Comparison of ENCODE assay signal across 12 mouse cellular contexts in the genomic region with DNA sequence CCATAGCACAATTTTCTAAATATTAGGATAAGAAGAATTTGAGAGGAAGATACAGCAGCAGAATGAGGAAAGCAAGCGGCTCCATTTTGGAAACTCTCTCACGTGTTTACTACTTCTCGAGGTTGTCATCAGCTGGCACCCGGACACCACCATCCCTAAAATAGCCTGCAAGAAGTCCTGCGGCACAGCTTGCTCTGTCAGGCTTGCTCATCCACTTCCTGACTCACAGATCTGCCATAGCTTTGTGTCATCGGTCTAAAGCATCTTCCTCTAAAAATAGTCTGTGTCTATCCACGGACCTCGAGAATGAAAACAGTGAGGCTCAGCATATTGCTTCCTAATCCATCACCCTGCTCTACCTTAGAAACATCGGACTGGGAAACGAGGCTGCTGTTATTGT.
A peak's percentile ranks its signal among the peaks of the same experiment; 100 is the strongest.
DNase-seq lines count a peak whose midpoint lies in the region; ATAC-seq and TF ChIP-seq lines count a peak whose summit lies in the region.
"Had no signal": no experiment of that assay in that cellular context is flagged by ENCODE, and none has a peak within 500 bp of the region (broad histone marks: within the 10 kb centered on the region; RNA-seq: fewer than 3 reads in every experiment).

No protein-coding gene starts in this region.

- no peaks in the 10 kb centered on the region for H3K9me3 ChIP-seq in heart, embryonic 11.5 days (replicated peaks; ENCODE audit: control insufficient read depth, low read length)
- H3K9me3 ChIP-seq: kidney, embryonic 15.5 days; liver, embryonic 15.5 days had no signal

- H3K9ac ChIP-seq in heart, embryonic 11.5 days (ENCODE audit: low read depth, low read length) = no peak overlapping the region
- H3K9ac ChIP-seq: kidney, embryonic 15.5 days; liver, embryonic 15.5 days had no signal

- ATAC-seq in heart, embryonic 11.5 days (replicated peaks; ENCODE audit: insufficient number of reproducible peaks, low FRiP score, low TSS enrichment) = peak; percentile 74
- no peak for ATAC-seq in megakaryocyte-erythroid progenitor cell, adult 5-6 weeks (replicated peaks; ENCODE audit: low FRiP score, low TSS enrichment, poor library complexity, severe bottlenecking)

- no peak for TF ChIP-seq CTCF in kidney, adult 2 months (conservative IDR thresholded peaks at IDR 0.05; ENCODE audit: insufficient read depth, insufficient read length, low read depth, low read length)

- H3K27ac ChIP-seq in heart, embryonic 11.5 days (ENCODE audit: low read depth, low read length) = no peak overlapping the region
- no peak overlapping the region for H3K27ac ChIP-seq in kidney, adult 2 months (ENCODE audit: insufficient read depth, low read depth, low read length)
- H3K27ac ChIP-seq: kidney, embryonic 15.5 days; liver, embryonic 15.5 days had no signal

- peaks cover 9% of the 10 kb centered on the region; the same call in 1 of the 2 replicates for H3K4me1 ChIP-seq in heart, embryonic 11.5 days (ENCODE audit: control insufficient read depth, insufficient read depth, low read length)
- no peaks in the 10 kb centered on the region for H3K4me1 ChIP-seq in kidney, adult 2 months (ENCODE audit: control insufficient read depth, insufficient read depth, low read length)
- H3K4me1 ChIP-seq: kidney, embryonic 15.5 days had no signal

- H3K36me3 ChIP-seq in heart, embryonic 11.5 days (ENCODE audit: control insufficient read depth, insufficient read depth, low read length) = no peaks in the 10 kb centered on the region
- no peaks in the 10 kb centered on the region for H3K36me3 ChIP-seq in kidney, adult 2 months (ENCODE audit: control insufficient read depth, insufficient read depth, low read length)
- H3K36me3 ChIP-seq: kidney, embryonic 15.5 days; liver, embryonic 15.5 days had no signal

- peak; percentile 87 for DNase-seq in brain, adult 2 months (ENCODE audit: low read depth, low spot score)
- DNase-seq in cerebellum, adult 9-10 months = peak; percentile 20
- peak; percentile 4 to 62 for DNase-seq in left cerebral cortex, adult 8-10 months (ENCODE audit: low spot score in 2 of 2)
- no peak for DNase-seq in embryo, embryonic 11 days
- DNase-seq in kidney, adult 2 months = no peak
- no peak for DNase-seq in ovary, postnatal 14 days (ENCODE audit: low spot score)
- DNase-seq: adrenal gland, adult 2 months; gastrocnemius, postnatal 36 days had no signal

- no peaks in the 10 kb centered on the region for H3K27me3 ChIP-seq in heart, embryonic 11.5 days (ENCODE audit: control insufficient read depth, insufficient read depth, low read length)
- H3K27me3 ChIP-seq in kidney, adult 2 months (replicated peaks; ENCODE audit: control insufficient read depth, insufficient read depth, low read length) = no peaks in the 10 kb centered on the region
- H3K27me3 ChIP-seq: kidney, embryonic 15.5 days; liver, embryonic 15.5 days had no signal

- WGBS in heart, embryonic 11.5 days (ENCODE audit: insufficient replicate concordance) = 38% methylated on average over 10 of the region's 10 CpGs
- WGBS in kidney, adult 2 months = 69% methylated on average over 10 of the region's 10 CpGs

- no peak for TF ChIP-seq POLR2A in kidney, adult 2 months (IDR thresholded peaks at IDR 0.05; ENCODE audit: low read depth, low read length)

- peak overlapping the region; percentile 33 for H3K4me2 ChIP-seq in heart, embryonic 11.5 days
- H3K4me2 ChIP-seq: kidney, embryonic 15.5 days; liver, embryonic 15.5 days had no signal

- H3K4me3 ChIP-seq in heart, embryonic 11.5 days (ENCODE audit: low read depth, low read length) = no peak overlapping the region
- no peak overlapping the region for H3K4me3 ChIP-seq in kidney, adult 2 months (ENCODE audit: insufficient read depth, low read depth, low read length)
- H3K4me3 ChIP-seq: kidney, embryonic 15.5 days; liver, embryonic 15.5 days had no signal

Comparison
In these comparisons a context has a peak if more than half of its experiments do, and no peak if none do; other contexts are left out.
1. DNase-seq: peak in brain, adult 2 months (single experiment), cerebellum, adult 9-10 months (single experiment) and left cerebral cortex, adult 8-10 months (2 of 2); none in embryo, embryonic 11 days (single experiment), kidney, adult 2 months (single experiment) and ovary, postnatal 14 days (single experiment).